Mouse (Mus musculus): Measurements from ENCODE around the gene Fchsd2.

- TF ChIP-seq POLR2A (IDR thresholded peaks at IDR 0.05; ENCODE audit: insufficient read depth, low read length), result no peak
- no peak for TF ChIP-seq CTCF (IDR thresholded peaks at IDR 0.05; ENCODE audit: low read depth, low read length)
Observed at GRCm38 (mm10) chr7:101287820-101288219, 195.2 kb downstream of the Fchsd2 start.
